Mouse (Mus musculus): Measurements from ENCODE around the gene Hdgfl2. TPM values are rescaled to one million over a fixed set of nuclear protein-coding genes. Genes with fewer than 3 reads are reported as not detected.
"Not testable (repeated sequence)": the region's sequence is repeated elsewhere in the genome, so short reads cannot be mapped to it uniquely, and the experiment has no call there.

The Hdgfl2 gene
- polyA plus RNA-seq, 1 experiment from 2014 or later = 144 TPM

DNA sequence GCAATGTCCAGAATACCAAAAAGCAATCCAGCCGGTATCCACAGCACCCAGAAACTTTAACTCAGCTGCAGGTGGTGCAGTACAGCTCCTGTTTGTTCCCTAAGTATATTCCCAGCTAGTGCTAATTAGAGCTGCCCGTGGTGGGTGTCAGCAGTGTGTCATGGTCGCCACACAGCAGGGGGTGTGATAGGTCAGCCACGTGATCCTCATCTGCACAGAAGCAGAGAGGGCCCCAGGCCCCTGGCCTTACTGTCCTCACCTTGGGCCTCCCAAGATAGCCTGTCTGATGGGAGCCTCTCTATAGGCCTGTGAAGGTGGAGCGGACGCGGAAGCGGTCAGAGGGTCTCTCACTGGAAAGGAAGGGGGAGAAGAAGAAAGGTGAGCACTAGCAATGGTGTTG lies 18.7 kb downstream of the Hdgfl2 start:
- Histone ChIP-seq H3K4me1 (no peaks in the 10 kb centered on the region), H3K27ac (replicated peaks) (no peak overlapping the region), H3K9ac (replicated peaks) (no peak overlapping the region), H3K4me3 (no peak overlapping the region), H3K27me3 (no peaks in the 10 kb centered on the region), H3K9me3 (no peaks in the 10 kb centered on the region), H3K36me3 (peaks cover 75% of the 10 kb centered on the region), H3K4me2 (replicated peaks) (no peak overlapping the region)
- no peak for ATAC-seq (replicated peaks)
- WGBS = 89% methylated on average over 8 of the region's 8 CpGs

DNA sequence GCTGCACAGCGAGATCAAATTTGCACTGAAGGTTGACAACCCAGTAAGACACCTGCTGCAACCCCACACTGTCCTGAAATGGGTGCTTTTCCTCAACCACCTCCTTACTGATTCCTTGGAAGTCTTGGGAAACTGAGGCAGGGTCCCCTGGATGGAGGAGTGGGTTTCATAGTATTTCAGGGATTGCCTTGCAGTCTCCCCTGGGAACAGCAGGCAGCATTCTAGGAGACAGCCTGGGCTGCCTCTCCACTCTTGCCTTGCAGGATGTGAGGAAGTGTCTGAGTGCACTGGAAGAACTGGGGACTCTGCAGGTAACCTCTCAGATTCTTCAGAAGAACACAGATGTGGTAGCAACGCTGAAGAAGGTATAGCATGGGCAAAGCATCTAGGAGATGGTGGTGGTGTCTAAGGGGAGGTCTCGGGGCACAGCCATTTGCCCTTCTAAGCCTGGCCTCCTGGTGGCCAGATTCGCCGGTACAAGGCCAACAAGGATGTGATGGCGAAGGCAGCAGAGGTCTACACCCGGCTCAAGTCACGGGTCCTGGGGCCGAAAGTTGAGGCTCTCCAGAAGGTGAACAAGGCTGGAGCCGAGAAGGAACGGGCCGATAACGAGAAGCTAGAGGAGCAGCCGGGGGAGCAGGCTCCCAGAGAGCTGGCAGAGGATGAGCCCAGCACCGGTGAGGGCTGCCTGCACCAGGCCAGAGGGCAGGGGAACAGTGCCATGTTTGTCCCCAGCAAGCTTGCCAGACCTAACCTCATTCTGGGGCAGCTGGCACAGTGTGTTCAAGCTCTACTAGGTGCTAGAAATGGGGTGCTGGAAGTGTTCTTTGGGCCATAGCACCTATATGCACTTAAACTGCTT lies 19.5 kb downstream of the Hdgfl2 start:
- Histone ChIP-seq H3K4me2 (replicated peaks) (no peak overlapping the region), H3K4me1 (no peaks in the 10 kb centered on the region), H3K9me3 (no peaks in the 10 kb centered on the region), H3K4me3 (no peak overlapping the region), H3K27me3 (no peaks in the 10 kb centered on the region), H3K27ac (replicated peaks) (no peak overlapping the region), H3K36me3 (peaks cover 76% of the 10 kb centered on the region), H3K9ac (replicated peaks) (no peak overlapping the region)
- 92% methylated on average over 15 of the region's 15 CpGs for WGBS
- no peak for ATAC-seq (replicated peaks)

DNA sequence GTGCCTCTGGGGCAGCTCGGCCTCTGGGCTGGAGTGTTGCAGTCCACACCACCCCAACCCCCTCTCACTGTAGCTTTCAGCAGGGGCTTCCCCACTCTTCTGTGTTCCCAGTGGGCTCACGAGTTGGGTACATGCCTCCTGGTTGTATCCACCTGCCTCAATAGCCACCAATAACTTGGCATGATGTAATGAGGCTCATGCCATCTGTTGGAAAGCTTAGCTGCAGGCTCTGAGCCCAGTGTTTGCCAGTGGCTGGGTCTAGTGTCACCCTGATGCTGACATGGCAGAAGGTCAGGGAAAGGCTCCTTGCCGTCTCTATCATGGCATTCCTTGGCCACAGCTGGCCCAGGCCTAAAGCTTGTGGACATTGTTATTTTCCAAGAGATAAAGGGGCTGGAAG lies 21.4 kb downstream of the Hdgfl2 start:
- Histone ChIP-seq H3K9me3 (no peaks in the 10 kb centered on the region), H3K4me3 (no peak overlapping the region)
- ATAC-seq (replicated peaks) = no peak

DNA sequence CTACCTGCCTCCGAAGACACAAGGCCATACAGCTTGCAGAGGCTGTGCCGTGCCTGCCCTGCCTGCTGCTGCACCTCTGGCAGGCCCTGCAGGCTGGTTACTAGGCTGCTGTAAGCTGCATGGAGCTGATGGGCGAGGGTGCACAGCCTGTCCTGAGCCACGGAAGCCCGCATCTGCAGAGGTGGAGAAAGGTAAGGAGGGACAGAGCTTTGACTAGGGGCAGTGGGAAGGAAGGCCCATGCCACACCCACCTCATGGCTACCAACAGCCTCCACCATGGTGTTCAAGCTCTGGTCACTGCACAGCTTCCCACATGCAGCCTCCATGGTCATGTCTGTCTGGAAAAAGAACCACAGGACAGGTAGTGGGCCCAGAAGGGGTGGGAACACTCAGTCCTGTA lies 22.7 kb downstream of the Hdgfl2 start:
- Histone ChIP-seq H3K4me1 (no peaks in the 10 kb centered on the region), H3K27ac (replicated peaks) (no peak overlapping the region), H3K9ac (replicated peaks) (no peak overlapping the region), H3K9me3 (no peaks in the 10 kb centered on the region), H3K36me3 (peaks cover 62% of the 10 kb centered on the region), H3K4me3 (no peak overlapping the region), H3K27me3 (no peaks in the 10 kb centered on the region), H3K4me2 (replicated peaks) (no peak overlapping the region)
- ATAC-seq (replicated peaks) = no peak
- 94% methylated on average over 5 of the region's 5 CpGs for WGBS

More for the DNA sequence above, 21.4 kb downstream of the Hdgfl2 start:
- Histone ChIP-seq H3K9ac (replicated peaks) (no peak overlapping the region), H3K27ac (replicated peaks) (no peak overlapping the region), H3K27me3 (no peaks in the 10 kb centered on the region), H3K4me1 (no peaks in the 10 kb centered on the region), H3K36me3 (peaks cover 75% of the 10 kb centered on the region), H3K4me2 (replicated peaks) (no peak overlapping the region)
- 86% methylated on average over 3 of the region's 3 CpGs for WGBS

DNA sequence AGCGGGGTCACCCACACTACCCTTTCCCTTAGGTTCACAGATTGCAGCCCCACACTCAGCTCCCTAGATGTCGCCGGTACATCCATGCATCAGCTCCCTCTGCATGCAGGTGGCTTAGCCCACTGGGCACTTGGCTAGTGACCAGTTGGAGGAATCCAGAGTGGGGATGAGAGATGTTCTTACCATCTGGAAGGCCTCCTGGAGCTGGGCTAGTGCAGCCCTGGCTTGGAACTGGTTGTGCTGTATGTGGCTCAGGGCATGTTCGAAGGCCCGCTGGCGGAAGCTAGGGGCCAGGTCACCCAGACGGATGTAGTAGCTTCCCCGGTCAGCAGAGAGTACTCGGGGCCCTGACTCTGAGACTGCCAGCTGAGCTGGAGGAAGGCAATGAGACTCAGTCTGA lies 23.5 kb downstream of the Hdgfl2 start:
- Histone ChIP-seq H3K4me2 (replicated peaks) (no peak overlapping the region), H3K27me3 (no peaks in the 10 kb centered on the region), H3K4me3 (no peak overlapping the region), H3K36me3 (peaks cover 54% of the 10 kb centered on the region), H3K27ac (replicated peaks) (no peak overlapping the region), H3K4me1 (no peaks in the 10 kb centered on the region), H3K9me3 (no peaks in the 10 kb centered on the region), H3K9ac (replicated peaks) (no peak overlapping the region)
- 92% methylated on average over 9 of the region's 9 CpGs for WGBS
- ATAC-seq (replicated peaks) = no peak

DNA sequence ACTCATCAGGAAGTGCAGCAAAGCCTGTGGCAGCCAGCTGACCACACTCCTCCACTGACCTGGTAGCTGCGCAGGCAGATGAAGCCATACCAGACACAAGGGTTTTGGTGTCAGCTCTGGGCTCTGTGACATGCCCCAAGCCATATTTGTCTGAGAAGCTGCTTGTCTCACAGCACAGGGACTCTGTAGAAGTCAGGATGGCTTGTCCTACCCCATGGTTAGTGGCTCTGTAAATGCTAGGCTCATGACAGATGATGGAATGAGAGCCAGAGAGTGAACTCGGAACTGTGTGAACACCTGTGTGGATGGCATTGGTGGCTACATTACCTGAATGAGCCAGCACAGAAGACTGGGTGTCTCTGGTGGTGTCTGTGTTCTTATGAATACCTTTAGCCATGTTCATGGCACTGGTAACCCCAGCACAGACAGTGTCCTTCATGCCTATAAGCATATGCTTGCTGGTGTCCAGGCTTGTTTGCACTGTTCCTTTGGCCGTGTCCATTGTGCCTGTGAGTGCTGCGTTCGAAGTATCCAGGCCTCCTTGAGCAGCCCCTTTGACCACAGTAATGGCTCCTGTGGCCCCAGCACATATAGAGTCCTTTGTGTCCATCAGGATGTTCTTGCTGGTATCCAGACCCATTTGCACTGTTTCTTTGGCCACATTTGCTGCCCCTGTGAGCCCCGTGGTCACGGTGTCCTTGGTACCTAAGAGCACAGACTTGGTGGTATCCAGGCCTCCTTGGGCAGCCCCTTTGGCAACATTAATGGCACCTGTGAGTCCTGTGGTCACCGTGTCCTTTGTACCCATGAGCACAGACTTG lies 24.2 kb downstream of the Hdgfl2 start:
- no peak overlapping the region for H3K4me2 ChIP-seq (replicated peaks)
- H3K27ac ChIP-seq (replicated peaks) = no peak overlapping the region
- no peak for ATAC-seq (replicated peaks)
- H3K4me1 ChIP-seq = no peaks in the 10 kb centered on the region
- no peak overlapping the region for H3K9ac ChIP-seq (replicated peaks)
- H3K4me3 ChIP-seq = no peak overlapping the region
- peaks cover 47% of the 10 kb centered on the region for H3K36me3 ChIP-seq
- H3K9me3 ChIP-seq = no peaks in the 10 kb centered on the region
- no peaks in the 10 kb centered on the region for H3K27me3 ChIP-seq
- WGBS = 94% methylated on average over 8 of the region's 8 CpGs

DNA sequence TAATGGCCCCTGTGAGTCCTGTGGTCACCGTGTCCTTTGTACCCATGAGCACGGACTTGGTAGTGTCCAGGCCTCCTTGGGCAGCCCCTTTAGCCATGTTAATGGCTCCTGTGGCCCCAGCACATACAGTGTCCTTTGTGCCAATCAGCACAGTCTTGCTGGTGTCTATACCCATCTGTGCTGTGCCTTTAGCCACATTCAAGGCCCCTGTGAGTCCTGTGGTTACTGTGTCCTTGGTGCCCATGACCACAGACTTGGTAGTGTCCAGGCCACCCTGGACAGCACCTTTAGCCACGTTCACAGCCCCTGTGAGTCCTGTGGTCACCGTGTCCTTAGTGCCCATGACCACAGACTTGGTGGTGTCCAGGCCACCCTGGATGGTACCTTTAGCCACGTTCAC lies 25.4 kb downstream of the Hdgfl2 start:
- H3K4me3 ChIP-seq; H3K27ac ChIP-seq (replicated peaks); H3K4me1 ChIP-seq; H3K27me3 ChIP-seq; ATAC-seq (replicated peaks); H3K4me2 ChIP-seq (replicated peaks); H3K9me3 ChIP-seq; H3K9ac ChIP-seq (replicated peaks): not testable (repeated sequence)
- peaks cover 37% of the 10 kb centered on the region for H3K36me3 ChIP-seq
- 100% methylated on average over 2 of the region's 5 CpGs for WGBS

DNA sequence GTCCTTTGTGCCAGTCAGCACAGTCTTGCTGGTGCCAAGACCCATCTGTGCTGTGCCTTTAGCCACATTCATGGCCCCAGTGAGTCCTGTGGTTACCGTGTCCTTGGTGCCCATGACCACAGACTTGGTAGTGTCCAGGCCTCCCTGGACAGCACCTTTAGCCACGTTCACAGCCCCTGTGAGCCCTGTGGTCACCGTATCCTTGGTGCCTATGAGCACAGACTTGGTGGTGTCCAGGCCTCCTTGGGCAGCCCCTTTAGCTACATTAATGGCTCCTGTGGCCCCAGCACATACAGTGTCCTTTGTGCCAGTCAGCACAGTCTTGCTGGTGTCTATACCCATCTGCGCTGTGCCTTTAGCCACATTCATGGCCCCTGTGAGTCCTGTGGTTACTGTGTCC lies 27.0 kb downstream of the Hdgfl2 start:
- not testable (repeated sequence) for ATAC-seq (replicated peaks); H3K27ac ChIP-seq (replicated peaks); H3K9ac ChIP-seq (replicated peaks); H3K27me3 ChIP-seq; H3K9me3 ChIP-seq; H3K4me1 ChIP-seq; H3K4me2 ChIP-seq (replicated peaks); H3K4me3 ChIP-seq
- H3K36me3 ChIP-seq = peaks cover 22% of the 10 kb centered on the region
- WGBS = 97% methylated on average over 4 of the region's 4 CpGs

DNA sequence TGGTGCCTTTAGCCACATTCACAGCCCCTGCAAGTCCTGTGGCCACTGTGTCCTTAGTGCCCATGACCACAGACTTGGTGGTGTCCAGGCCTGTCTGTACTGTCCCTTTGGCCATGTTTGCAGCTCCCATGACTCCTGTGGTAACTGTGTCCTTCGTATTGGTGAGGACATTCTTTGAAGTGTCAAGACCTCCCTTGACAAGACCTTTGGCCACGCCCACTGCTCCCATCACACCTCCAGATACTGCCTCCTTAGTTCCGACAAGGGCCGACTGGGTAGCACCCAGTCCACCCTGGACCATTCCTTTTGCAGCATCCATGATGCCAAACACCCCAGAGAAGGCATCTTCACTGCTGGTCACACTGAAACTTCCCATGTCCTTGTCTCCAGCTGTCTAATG lies 27.5 kb downstream of the Hdgfl2 start:
- no peaks in the 10 kb centered on the region for H3K4me1 ChIP-seq
- H3K9ac ChIP-seq (replicated peaks) = no peak overlapping the region
- no peaks in the 10 kb centered on the region for H3K9me3 ChIP-seq
- no peak overlapping the region for H3K4me3 ChIP-seq
- 90% methylated on average over 4 of the region's 4 CpGs for WGBS
- no peaks in the 10 kb centered on the region for H3K27me3 ChIP-seq
- no peak for ATAC-seq (replicated peaks)
- H3K4me2 ChIP-seq (replicated peaks) = no peak overlapping the region
- H3K36me3 ChIP-seq = peaks cover 17% of the 10 kb centered on the region
- no peak overlapping the region for H3K27ac ChIP-seq (replicated peaks)

DNA sequence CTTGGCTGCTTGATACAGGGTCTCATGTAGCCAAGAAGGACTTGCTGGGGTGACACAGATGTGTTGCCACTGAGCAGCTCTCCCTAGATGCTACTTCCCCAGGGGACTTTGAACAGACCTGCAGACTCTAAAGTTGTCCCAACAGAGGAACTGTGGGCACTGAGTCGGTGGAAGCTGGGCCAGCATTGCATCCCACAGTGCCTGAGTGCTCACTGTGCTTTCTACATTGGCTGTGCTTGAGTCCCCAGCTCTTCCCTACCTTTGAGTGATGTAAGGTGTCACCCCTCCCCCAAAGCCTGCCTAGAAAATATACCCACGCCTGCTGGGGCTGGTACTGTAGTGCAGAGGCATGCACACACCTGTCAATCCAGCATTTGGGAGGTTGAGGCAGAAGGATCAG lies 28.3 kb downstream of the Hdgfl2 start:
- Histone ChIP-seq H3K4me2 (replicated peaks) (no peak overlapping the region), H3K4me3 (no peak overlapping the region), H3K27me3 (no peaks in the 10 kb centered on the region), H3K27ac (replicated peaks) (no peak overlapping the region), H3K4me1 (no peaks in the 10 kb centered on the region), H3K9me3 (no peaks in the 10 kb centered on the region), H3K9ac (replicated peaks) (no peak overlapping the region), H3K36me3 (peaks cover 10% of the 10 kb centered on the region)
- 87% methylated on average over 2 of the region's 2 CpGs for WGBS
- ATAC-seq (replicated peaks) = no peak

DNA sequence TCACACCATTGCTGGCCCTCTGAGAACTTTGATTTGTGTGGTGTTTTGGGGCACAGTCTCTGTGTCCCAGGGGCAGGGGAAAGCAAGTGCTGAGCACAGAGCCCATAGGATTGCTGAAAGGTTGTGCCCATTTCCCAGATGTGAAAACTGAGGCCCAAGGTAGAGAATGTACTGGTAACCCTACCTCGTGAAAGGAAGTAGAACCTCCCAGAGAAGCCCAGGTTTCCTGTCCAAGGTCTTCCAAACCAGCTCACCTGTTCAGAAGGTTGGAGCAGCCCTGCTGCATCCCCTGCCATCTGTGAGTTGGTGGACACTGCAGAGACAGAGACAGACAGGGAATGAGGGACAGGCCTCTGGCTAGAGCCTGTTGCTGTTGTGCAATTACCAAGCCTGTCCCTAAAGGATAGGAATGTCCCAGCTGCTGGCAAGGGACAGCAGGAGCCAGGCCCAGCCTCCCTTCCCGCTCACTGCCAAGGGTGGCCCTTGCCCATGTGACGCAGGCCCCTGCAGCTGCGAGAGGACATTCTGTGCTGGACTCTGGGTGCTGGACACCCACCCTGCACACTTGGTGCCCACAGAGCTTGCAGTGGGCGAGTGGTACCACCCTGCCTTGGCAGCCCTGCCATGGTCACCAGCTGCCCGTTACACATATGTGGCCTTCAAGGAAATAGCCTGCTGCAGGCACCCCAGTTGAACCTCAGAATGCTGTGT lies 29.1 kb downstream of the Hdgfl2 start:
- WGBS = 75% methylated on average over 6 of the region's 6 CpGs
- no peak overlapping the region for H3K4me2 ChIP-seq (replicated peaks)
- no peak overlapping the region for H3K27ac ChIP-seq (replicated peaks)
- peaks cover 2% of the 10 kb centered on the region; the same call in 1 of the 2 replicates for H3K36me3 ChIP-seq
- ATAC-seq (replicated peaks) = no peak
- no peaks in the 10 kb centered on the region for H3K9me3 ChIP-seq
- no peaks in the 10 kb centered on the region for H3K4me1 ChIP-seq
- no peak overlapping the region for H3K9ac ChIP-seq (replicated peaks)
- H3K4me3 ChIP-seq = no peak overlapping the region
- no peaks in the 10 kb centered on the region for H3K27me3 ChIP-seq

Data from forebrain, embryonic 15.5 days (tissue).